Mouse (Mus musculus) CD8-positive naive resting alpha-beta T cell, adult 2 months (primary cell): ENCODE measurements around the gene Timp2.

Source experiments
- DNase-seq, 2 experiments: peaks; one replicate each; pipeline ENCODE4 v3.0.0; 2022; ENCODE audit warnings: low read depth in 2 of 2, low spot score in 2 of 2

Timp2 gene

GRCm38 (mm10) chr11:118295026-118295425 is 60.5 kb downstream of the Timp2 start:
- no peak for DNase-seq

- DNase-seq: no peak
These were observed 62.9 kb downstream of the Timp2 start for GRCm38 (mm10) chr11:118292671-118293070.

GRCm38 (mm10) chr11:118289999-118290889 is 65.3 kb downstream of the Timp2 start, which contains the start of gene Usp36:
Gene Usp36, minus strand, starts transcription at chr11:118290244.
- DNase-seq: peak; percentile 99

GRCm38 (mm10) chr11:118289562-118289961 is 66.0 kb downstream of the Timp2 start:
- no peak for DNase-seq

GRCm38 (mm10) chr11:118289037-118289511 is 66.5 kb downstream of the Timp2 start:
- no peak for DNase-seq

- no peak for DNase-seq
These were observed 68.0 kb downstream of the Timp2 start for GRCm38 (mm10) chr11:118287573-118287972.

GRCm38 (mm10) chr11:118286434-118286833 is 69.1 kb downstream of the Timp2 start:
- DNase-seq: no peak

GRCm38 (mm10) chr11:118285791-118286190 is 69.7 kb downstream of the Timp2 start:
- no peak for DNase-seq

- DNase-seq: no peak
These were observed 75.3 kb downstream of the Timp2 start for GRCm38 (mm10) chr11:118280218-118280617.

- DNase-seq: no peak
These were observed 79.2 kb downstream of the Timp2 start for GRCm38 (mm10) chr11:118276328-118276727.

GRCm38 (mm10) chr11:118275092-118275491 is 80.4 kb downstream of the Timp2 start:
- DNase-seq: no peak

- DNase-seq: peak; percentile 48 to 64
These were observed 85.7 kb downstream of the Timp2 start for GRCm38 (mm10) chr11:118269827-118270226.

GRCm38 (mm10) chr11:118266666-118267046 is 88.9 kb downstream of the Timp2 start:
- no peak for DNase-seq

GRCm38 (mm10) chr11:118266044-118266665 is 89.4 kb downstream of the Timp2 start:
- no peak for DNase-seq

GRCm38 (mm10) chr11:118265621-118266020 is 89.9 kb downstream of the Timp2 start:
- no peak for DNase-seq

- DNase-seq: no peak
These were observed 92.4 kb downstream of the Timp2 start for GRCm38 (mm10) chr11:118263146-118263545.

GRCm38 (mm10) chr11:118260081-118260480 is 95.5 kb downstream of the Timp2 start:
- DNase-seq: peak; percentile 16 to 25

- no peak for DNase-seq
These were observed 96.0 kb downstream of the Timp2 start for GRCm38 (mm10) chr11:118259580-118259979.

- DNase-seq: no peak
These were observed 99.2 kb downstream of the Timp2 start for GRCm38 (mm10) chr11:118256371-118256770.

- DNase-seq: no peak
These were observed 101.2 kb downstream of the Timp2 start for GRCm38 (mm10) chr11:118254159-118254951.

GRCm38 (mm10) chr11:118253447-118254158 is 101.9 kb downstream of the Timp2 start:
- DNase-seq: no peak
